Mouse (Mus musculus) erythroblast, embryonic 14.5 days (primary cell): ENCODE results near the gene Akap2. TPM values are rescaled to one million over a fixed set of nuclear protein-coding genes. Genes with fewer than 3 reads are reported as not detected.

Experiments
- H3K27me3 ChIP-seq: 2 replicates; pipeline ENCODE4 v1.6.1; 2012; ENCODE audit warnings: inconsistent platforms; ENCODE audit not compliant: control insufficient read depth
- H3K36me3 ChIP-seq: 2 replicates; pipeline ENCODE4 v1.6.1; 2012; ENCODE audit warnings: mild to moderate bottlenecking, inconsistent platforms; ENCODE audit not compliant: control insufficient read depth
- H3K4me1 ChIP-seq: 2 replicates; pipeline ENCODE4 v1.6.1; 2012; ENCODE audit warnings: inconsistent platforms; ENCODE audit not compliant: control insufficient read depth
- H3K4me3 ChIP-seq: replicated peaks from 2 replicates; pipeline ENCODE3; 2012; ENCODE audit warnings: moderate library complexity, mild to moderate bottlenecking, inconsistent platforms
- H3K9me3 ChIP-seq: 2 replicates; pipeline ENCODE4 v1.6.1; 2012; ENCODE audit warnings: low read length, inconsistent platforms, mixed read lengths; ENCODE audit not compliant: control insufficient read depth
- GATA1 ChIP-seq: IDR thresholded peaks from 2 replicates; pipeline ENCODE4 v1.6.1; 2012; ENCODE audit warnings: low read length, inconsistent platforms, mixed read lengths
- TAL1 ChIP-seq: IDR thresholded peaks from 3 replicates; pipeline ENCODE4 v1.6.1; 2012; ENCODE audit warnings: low read length, inconsistent platforms, mixed read lengths
- polyA plus RNA-seq: library from polyadenylated mRNA; stranded (reverse); fragments of >175 nt; gene quantifications from 2 replicates; pipeline ENCODE4 v1.2.3, GENCODE M21; 2012

The Akap2 gene
- polyA plus RNA-seq, 1 experiment, result under 0.01 TPM

DNA sequence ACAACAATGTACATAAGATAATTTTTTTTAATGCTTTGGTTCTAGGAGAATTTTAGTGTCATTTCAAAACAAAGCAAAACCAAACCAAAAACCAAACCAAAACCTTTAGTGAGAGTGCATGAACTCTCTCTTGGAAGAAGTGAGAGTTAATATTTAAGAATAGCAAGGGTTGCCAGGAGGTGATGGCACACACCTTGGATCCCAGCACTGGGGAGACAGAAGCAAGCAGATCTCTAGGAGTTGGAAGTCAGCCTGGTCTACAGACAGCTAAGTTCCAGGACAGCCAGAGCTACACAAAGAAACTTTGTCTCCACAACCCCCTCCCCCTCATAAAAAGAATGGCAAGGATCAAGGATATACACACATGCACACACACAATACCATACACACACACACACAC, 195.6 kb downstream of the Akap2 start:
- no peak for TF ChIP-seq TAL1
- TF ChIP-seq GATA1, result no peak
- Histone ChIP-seq H3K27me3 (peaks cover 3% of the 10 kb centered on the region), H3K36me3 (no peaks in the 10 kb centered on the region), H3K4me3 (no peak overlapping the region), H3K9me3 (no peaks in the 10 kb centered on the region), H3K4me1 (no peaks in the 10 kb centered on the region)

DNA sequence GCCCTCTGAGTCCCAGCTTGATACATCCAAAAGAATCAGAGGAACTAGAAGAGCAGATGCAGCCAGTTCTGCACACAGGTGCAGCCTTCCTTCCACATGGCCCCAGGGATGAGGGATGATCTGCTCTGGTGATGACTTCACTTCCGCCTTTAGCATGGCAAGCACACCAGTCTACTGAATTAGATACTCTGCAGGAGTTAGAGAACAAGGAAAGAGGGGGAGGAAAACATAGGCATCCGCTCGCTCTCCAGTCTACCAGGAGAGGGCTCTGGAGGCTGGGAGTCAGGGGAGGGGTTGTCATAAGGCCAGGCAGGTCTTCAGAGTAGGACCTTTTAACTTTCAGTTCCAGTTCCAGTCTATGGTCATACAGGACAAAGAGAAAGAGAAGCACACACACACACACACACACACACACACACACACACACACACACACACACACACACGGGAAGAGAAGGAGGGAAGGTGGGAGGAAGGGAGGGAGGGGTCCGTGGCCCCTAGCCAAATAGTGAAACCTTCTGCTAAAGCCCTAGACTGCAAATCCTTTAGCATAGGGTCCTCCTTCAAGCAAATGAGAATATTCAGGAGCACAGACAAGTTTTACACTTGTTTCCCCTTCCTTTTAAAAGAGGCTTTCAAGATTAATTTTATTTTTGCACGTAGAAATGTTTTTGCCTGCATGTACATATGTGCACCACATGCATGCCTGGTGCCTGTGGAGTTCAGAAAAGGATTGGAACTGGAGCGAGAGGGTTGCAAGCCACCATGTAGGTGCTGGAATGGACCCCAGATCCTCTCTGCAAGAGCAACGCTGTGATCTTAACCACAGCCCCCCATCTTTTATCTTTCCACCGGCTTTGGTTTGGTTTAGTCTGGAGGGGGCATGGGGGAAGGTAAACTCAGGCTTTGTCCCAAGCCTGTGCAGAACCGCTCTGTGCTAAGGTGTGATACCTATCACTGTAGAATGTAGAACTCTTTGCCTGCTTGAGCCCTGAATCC, 197.0 kb downstream of the Akap2 start:
- no peaks in the 10 kb centered on the region for H3K36me3 ChIP-seq
- H3K27me3 ChIP-seq, result peaks cover 3% of the 10 kb centered on the region
- H3K4me1 ChIP-seq, result no peaks in the 10 kb centered on the region
- no peaks in the 10 kb centered on the region for H3K9me3 ChIP-seq
- no peak overlapping the region for H3K4me3 ChIP-seq
- no peak for TF ChIP-seq GATA1
- no peak for TF ChIP-seq TAL1

- H3K4me1 ChIP-seq, result no peaks in the 10 kb centered on the region
- no peak overlapping the region for H3K4me3 ChIP-seq
- no peaks in the 10 kb centered on the region for H3K36me3 ChIP-seq
- H3K27me3 ChIP-seq, result peaks cover 3% of the 10 kb centered on the region
- no peaks in the 10 kb centered on the region for H3K9me3 ChIP-seq
- no peak for TF ChIP-seq TAL1
- TF ChIP-seq GATA1, result no peak
Observed at GRCm38 (mm10) chr4:57915216-57915965, 197.9 kb downstream of the Akap2 start.

GRCm38 (mm10) chr4:57916201-57916661, 198.8 kb downstream of the Akap2 start, which contains the start of gene D630039A03Rik:
Gene D630039A03Rik, minus strand, starts transcription at chr4:57916297.
- Histone ChIP-seq H3K9me3 (no peaks in the 10 kb centered on the region), H3K4me1 (no peaks in the 10 kb centered on the region), H3K27me3 (peaks cover 3% of the 10 kb centered on the region), H3K4me3 (no peak within 1 kb of the TSS), H3K36me3 (no peaks in the 10 kb centered on the region)
- TF ChIP-seq TAL1 (no peak), GATA1 (no peak)

- no peaks in the 10 kb centered on the region for H3K36me3 ChIP-seq
- H3K4me1 ChIP-seq, result no peaks in the 10 kb centered on the region
- peaks cover 3% of the 10 kb centered on the region for H3K27me3 ChIP-seq
- H3K9me3 ChIP-seq, result no peaks in the 10 kb centered on the region
- no peak overlapping the region for H3K4me3 ChIP-seq
- TF ChIP-seq GATA1 (no peak), TAL1 (no peak)
Observed at GRCm38 (mm10) chr4:57916711-57917110, 199.3 kb downstream of the Akap2 start.

- Histone ChIP-seq H3K4me3 (no peak overlapping the region), H3K9me3 (no peaks in the 10 kb centered on the region), H3K27me3 (peaks cover 3% of the 10 kb centered on the region), H3K36me3 (no peaks in the 10 kb centered on the region), H3K4me1 (no peaks in the 10 kb centered on the region)
- TF ChIP-seq TAL1 (no peak), GATA1 (no peak)
Observed at GRCm38 (mm10) chr4:57919494-57920423, 202.3 kb downstream of the Akap2 start.

DNA sequence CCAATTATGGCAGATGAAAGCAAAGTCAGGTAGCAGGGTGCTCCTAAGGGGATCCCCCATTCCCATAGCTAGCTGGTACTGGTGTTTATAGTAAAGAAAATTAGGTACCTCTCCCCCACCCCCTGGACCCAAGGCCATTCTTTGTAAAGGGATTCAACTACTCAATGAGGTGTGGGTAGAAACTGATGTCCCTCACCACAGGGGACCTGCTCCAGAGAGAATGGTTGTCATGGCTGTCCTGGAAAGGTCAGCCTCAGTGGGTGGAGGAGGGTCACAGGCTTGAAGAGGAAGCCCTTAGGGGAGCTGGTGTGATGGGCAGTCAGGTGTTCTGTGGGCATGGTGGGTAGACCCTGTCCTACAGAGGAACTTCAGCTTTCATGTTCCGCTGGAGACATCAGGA, 203.1 kb downstream of the Akap2 start:
- no peak for TF ChIP-seq TAL1
- TF ChIP-seq GATA1, result no peak
- Histone ChIP-seq H3K4me1 (no peaks in the 10 kb centered on the region), H3K4me3 (no peak overlapping the region), H3K9me3 (no peaks in the 10 kb centered on the region), H3K27me3 (peaks cover 2% of the 10 kb centered on the region), H3K36me3 (no peaks in the 10 kb centered on the region)

- no peaks in the 10 kb centered on the region for H3K9me3 ChIP-seq
- no peaks in the 10 kb centered on the region for H3K36me3 ChIP-seq
- no peak for TF ChIP-seq GATA1
- no peaks in the 10 kb centered on the region for H3K27me3 ChIP-seq
- no peaks in the 10 kb centered on the region for H3K4me1 ChIP-seq
- H3K4me3 ChIP-seq, result no peak overlapping the region
Observed at GRCm38 (mm10) chr4:57922171-57922570, 204.7 kb downstream of the Akap2 start.

DNA sequence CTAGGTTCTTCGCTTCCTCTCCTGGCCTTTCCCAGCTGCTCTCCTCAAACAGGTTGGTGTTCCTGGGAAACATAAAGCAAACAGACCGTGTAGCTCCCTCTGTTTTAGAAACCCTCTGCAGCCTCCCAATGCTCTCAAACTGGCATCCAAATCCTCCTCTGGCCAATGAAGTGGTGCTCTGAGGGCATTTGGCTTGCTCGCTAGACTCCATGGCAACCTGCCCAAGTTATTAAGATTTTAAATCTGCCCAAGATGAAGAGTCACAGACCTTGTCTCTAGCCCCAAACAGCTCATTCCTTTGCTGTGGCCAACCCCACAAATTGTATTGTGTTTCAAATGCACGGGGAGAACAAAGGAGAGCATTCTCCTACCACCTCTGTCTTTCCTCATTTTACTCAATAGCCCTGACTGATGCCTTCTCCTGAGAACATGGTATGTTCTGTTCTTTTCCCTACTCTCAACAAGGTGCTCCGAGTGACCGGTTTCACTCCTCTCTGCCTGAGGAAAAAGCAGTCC, 207.2 kb downstream of the Akap2 start:
- no peak overlapping the region for H3K4me3 ChIP-seq
- TF ChIP-seq GATA1, result no peak
- no peak for TF ChIP-seq TAL1
- no peaks in the 10 kb centered on the region for H3K27me3 ChIP-seq
- H3K9me3 ChIP-seq, result no peaks in the 10 kb centered on the region
- H3K4me1 ChIP-seq, result no peaks in the 10 kb centered on the region
- H3K36me3 ChIP-seq, result no peaks in the 10 kb centered on the region
